Mouse (Mus musculus) testis, postnatal 14 days (tissue): ENCODE data around the gene Zfp787.
"Not testable (repeated sequence)": the region's sequence is repeated elsewhere in the genome, so short reads cannot be mapped to it uniquely, and the experiment has no call there.

Source experiments
- DNase-seq: peaks from one replicate; pipeline ENCODE4 v3.0.0; 2021; ENCODE audit warnings: low spot score

Zfp787 gene

DNA sequence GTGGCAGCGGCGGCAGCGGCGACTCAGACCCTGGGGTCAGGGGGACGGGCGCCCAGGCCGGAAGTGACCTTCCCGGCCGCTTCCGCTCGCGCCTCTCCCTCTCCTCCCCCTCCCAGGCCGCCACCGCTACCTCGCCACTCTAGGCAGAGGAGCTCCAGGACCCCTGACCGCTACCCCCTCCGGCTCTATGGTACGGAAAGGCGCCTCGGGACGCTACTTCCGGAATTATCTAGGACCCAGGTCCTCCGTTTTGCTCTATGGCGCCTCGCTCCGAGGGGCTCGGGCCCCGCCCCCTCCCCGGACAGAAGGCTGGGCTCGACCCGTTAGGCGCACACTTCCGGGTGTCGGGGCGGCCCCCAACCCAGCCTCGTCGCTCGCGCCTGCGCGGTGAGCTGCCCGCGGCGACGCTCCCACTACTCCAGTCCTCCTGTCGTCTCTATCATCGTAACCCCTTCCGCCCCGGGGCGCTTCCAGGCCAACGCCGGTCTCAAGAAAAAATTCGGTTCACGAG is at the start of gene Zfp787:
TSS of gene Zfp787 (minus strand) at position 97 of the 511 bp plus-strand sequence.
- peak; percentile 98 for DNase-seq

DNA sequence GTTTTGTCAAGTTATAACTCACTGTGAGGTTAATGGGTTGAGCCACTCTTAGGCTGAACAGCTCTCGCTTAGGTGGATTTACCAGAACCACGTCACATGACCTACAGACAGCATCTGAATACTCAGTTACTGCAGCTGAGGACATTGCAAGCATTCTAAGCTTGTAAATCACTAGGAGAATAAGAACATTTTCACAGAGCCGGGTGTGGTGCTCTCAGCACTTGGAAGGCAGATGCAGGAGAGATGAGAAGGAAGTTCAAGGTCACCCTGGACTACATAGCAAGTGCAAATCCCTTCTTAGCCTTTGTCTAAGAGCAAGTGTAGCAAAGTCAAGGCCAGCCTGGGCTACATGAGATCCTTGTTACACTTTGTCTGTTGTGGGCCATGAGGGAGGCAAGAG is 48.4 kb upstream of the Zfp787 start:
- DNase-seq, result peak; percentile 16

DNA sequence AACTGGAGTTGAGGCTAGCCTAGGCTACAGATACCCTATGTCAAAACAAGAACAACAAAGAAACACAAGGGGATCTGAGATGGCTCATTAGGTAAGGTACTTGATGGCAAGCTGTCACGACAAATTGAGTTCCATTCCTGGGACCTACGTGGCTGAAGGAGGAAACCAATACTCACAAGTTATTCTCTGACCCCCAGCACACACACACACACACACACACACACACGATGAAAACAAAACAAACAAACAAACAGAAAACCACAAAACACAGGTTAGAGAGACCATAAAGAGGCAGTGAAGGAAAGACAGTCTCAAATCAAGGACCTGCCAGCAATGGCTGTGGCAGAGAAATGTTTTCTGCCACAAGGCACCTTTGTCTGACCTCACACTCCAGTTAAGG is 41.0 kb upstream of the Zfp787 start, which contains the start of gene Galp:
TSS of gene Galp (plus strand) at position 301 of the 400 bp plus-strand sequence.
- DNase-seq, result no peak

DNA sequence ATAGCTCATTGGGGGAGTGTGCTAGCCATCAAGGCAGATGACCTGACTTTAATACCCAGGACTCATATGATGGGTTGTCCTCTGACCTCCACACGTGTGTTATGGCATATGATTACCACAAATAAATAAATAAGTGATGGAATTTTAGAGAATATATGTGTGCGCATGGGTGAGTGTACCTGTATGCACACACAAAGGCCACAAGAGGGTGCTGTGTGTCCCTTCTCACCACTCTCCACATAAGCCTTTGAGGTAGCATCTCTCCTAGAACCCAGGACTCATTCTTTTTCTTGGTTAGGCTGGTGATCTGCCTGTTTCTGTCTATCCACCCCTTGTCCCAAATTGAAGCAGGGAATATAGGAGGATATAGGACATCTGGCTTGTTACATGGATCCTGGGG is 40.0 kb upstream of the Zfp787 start:
- no peak for DNase-seq

GRCm38 (mm10) chr7:6194129-6194528 is 38.3 kb upstream of the Zfp787 start:
- peak; percentile 39 for DNase-seq

DNA sequence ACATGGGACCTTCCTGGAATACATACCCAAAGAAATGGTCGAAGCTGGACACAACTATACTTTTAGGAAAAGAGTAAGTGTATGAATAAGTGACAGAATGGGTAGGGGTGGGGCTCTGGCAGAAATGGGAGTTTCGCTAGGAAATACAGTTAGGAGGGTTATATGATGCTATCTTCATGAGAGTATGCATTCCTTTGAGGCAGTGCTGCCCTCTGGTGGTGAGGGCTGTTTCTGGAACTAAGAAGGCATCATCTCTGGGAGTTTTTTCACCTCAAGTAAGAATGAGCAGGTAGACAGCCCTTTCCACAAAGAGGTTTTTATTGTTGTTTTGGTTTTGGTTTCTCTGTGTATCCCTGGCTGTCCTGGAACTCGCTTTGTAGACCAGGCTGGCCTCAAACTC is 35.6 kb upstream of the Zfp787 start:
- peak; percentile 51 for DNase-seq

DNA sequence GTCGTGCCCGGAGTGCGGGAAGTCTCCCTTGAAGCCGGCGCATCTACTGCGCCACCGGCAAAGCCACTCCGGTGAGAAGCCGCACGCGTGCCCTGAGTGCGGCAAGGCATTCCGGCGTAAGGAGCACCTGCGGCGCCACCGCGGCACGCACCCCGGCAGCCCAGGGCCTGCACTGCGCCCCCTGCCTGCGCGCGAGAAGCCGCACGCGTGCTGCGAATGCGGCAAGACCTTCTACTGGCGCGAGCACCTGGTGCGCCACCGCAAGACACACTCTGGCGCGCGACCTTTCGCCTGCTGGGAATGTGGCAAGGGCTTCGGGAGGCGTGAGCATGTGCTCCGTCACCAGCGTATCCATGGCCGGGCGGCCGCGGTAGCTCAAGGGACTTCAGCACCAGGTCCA is 33.7 kb upstream of the Zfp787 start:
- peak; percentile 57 for DNase-seq

- no peak for DNase-seq
Measured at GRCm38 (mm10) chr7:6186756-6187155, 31.0 kb upstream of the Zfp787 start.

GRCm38 (mm10) chr7:6186176-6186575 is 30.4 kb upstream of the Zfp787 start:
- no peak for DNase-seq

GRCm38 (mm10) chr7:6185391-6185790 is 29.6 kb upstream of the Zfp787 start:
- no peak for DNase-seq

GRCm38 (mm10) chr7:6184521-6184920 is 28.7 kb upstream of the Zfp787 start:
- no peak for DNase-seq

GRCm38 (mm10) chr7:6183802-6184201 is 28.0 kb upstream of the Zfp787 start:
- no peak for DNase-seq

DNA sequence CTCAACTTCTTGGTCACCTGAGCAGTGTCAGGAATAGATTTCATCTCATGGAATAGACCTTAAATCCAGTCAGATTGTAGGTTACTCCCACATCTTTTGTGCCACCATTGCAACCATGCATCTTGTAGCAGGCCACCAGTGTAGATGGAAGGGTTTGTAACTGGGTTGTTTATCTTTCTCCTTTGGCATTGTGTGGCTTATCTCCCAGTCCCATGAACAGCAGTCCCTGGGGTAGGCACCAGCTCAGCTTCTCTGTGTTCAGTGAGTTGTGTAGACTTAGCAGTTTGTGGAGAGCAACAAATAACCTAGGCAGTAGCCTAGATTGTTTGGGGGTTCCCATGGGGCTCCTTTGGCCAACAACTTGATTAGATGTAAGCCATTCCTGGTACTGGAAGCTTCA is 27.1 kb upstream of the Zfp787 start:
- no peak for DNase-seq

GRCm38 (mm10) chr7:6179013-6179412 is 23.2 kb upstream of the Zfp787 start:
- DNase-seq, result no peak

GRCm38 (mm10) chr7:6174365-6174987 is 18.7 kb upstream of the Zfp787 start:
- DNase-seq, result not testable (repeated sequence)

DNA sequence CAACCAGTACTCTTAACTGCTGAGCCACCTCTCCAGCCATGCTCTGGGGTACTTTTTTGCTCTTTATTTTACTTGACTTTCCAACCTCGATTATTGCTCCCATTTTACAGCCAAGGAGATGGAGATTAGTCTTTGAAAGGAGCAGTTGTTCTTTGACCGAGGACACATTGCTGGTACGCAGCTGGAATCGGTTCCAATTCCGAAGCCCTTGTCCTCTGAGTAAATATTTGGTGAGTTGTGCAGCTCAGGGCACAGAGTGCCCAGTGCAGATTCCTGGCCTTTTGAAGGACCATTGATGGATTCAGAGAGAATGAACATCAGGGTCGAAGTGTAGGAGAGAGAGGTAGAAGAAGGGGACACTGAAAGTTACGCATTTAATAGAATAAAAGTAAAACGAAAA is 18.1 kb upstream of the Zfp787 start:
- no peak for DNase-seq

DNA sequence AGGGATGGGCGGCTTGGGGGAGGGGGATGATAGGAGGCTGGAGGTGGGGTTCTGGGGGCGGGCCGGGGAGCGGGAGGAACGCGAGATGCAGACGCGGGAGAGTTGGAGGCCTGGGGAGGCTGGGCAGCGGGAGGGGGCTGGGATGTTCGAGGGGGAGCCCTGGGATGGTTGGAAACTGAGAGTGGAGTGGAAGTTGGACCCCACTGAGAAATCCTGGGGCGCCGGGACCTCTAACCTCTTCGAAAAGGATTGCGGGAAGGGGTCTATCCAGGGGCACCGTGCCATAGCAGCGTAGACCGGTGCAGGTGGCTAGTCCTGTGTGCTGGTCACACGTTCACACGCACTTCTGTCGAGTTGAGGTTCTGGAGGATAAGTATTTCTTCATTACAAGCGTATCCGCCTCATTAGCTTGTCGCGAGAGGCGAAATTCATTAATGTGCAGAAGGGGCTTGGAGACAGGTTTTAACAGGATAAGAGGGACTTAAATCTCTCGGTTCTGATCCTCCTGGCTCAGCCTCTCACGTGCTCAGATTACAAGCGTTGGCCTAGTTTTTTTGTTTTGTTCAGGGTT is 17.0 kb upstream of the Zfp787 start:
- no peak for DNase-seq

GRCm38 (mm10) chr7:6172006-6172649 is 16.3 kb upstream of the Zfp787 start, which contains the start of gene Zfp444:
Gene Zfp444, plus strand, starts transcription at chr7:6172226.
- DNase-seq, result peak; percentile 97

DNA sequence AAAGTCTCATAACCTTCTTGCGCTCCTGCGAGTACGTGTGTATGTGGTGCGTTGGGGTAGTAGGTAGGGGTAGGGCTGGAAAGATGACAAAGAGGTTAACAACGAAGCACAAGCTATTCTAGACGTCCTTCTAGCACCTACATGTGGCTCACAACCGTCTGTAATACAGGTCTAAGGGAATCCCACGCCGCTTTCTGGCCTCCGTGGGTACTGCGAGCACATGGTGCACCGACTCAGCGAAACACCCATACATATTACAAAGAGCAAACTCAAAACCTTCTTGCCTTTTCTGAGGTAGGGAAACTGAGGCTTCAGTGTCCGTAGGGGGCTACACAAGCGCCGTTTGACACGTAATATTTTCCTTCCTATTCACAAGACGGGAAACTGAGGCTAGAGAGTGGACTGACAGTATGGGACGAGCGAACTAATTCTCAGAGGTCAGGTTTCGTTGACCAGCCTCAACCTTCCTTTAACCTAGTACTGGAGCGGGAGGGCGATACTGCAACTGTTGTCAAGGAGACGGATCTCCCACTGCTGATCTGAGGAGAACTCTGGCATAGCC is 15.7 kb upstream of the Zfp787 start:
- DNase-seq, result peak; percentile 58

DNA sequence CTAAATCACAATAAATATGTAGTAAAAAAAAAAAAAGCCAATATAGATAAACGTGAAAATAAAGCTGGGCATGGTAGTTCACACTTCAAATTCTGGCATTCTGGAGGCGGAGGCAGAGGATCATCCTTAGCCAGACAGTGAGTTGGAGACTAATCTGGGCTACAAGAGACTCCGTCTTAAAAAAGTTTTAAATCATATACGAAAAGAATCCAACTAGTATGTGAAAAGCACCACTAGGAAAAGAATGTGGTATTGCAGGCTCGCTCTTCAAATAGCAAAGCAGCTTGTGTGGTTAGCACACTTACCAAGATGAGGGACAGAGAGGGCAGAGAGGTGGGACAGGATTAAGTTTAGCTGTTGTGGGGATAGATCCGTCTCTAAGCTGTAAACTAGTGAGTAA is 15.1 kb upstream of the Zfp787 start:
- no peak for DNase-seq

DNA sequence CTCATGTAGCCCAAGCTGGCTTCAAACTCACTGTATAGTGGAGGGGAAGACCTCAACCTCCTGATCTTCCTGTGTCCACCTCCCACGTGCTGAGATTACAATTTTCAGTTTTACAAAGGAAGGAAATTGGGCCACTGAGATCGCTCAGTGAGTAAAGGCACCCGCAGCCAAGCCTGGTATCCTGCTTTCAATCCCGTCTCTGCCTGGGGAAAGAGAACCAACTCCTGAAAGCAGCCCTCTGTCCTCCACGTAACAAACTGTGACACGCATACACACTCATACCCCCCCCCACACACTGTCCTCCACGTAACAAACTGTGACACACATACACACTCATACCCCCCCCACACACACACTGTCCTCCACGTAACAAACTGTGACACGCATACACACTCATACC is 14.6 kb upstream of the Zfp787 start:
- no peak for DNase-seq

DNA sequence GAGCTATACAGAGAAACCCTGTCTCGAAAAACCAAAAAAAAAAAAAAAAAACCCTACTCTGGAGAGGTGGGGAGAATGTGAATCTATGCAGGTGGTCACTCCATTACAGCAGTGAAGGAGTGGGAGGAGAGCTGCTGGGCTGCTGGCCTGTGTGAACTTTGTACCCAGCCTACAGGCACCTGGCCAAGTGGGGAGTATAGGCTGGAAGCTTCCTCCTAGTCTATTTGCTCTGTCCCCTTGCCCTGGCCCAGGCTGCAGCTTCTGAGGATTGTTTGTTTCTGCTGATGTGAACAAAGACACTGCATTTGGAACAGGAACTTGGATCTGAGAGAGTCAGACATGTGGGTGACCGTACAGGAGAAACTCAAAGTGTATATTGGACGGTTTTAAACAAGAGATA is 13.6 kb upstream of the Zfp787 start:
- peak; percentile 70 for DNase-seq

GRCm38 (mm10) chr7:6164671-6165070 is 8.9 kb upstream of the Zfp787 start:
- DNase-seq, result peak; percentile 74
